Mouse (Mus musculus): ENCODE data around the gene Rab6b. TPM values are rescaled to one million over a fixed set of nuclear protein-coding genes. Genes with fewer than 3 reads are reported as not detected.

Gene Rab6b
- total and polyA plus RNA-seq, 3 experiments: not detected

DNA sequence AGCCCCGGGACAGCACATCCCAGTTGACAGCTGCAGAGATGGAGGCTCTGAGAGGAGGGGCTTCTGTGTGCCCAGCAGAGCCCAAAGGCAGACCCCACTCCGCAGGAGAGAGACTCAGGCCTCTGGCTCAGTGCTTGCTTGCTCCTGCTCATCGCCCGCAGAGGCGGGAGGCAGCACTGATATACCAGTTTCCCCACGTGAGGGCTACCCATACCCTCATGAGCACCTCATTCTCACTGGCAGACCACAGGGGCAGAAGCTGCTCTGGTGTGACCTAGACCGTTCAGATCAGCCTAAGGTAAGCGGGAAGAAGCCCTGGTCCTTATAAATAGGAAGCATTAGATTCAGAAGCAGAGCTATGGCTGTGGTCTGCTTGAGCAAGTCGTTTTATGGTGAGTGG is 8.2 kb downstream of the Rab6b start:
- TF ChIP-seq JUND (IDR thresholded peaks at IDR 0.05; ENCODE audit: low read depth, low read length): no peak
- TF ChIP-seq ELF1 (IDR thresholded peaks at IDR 0.05; ENCODE audit: low read depth, low read length): no peak
- TF ChIP-seq RCOR1 (IDR thresholded peaks at IDR 0.05; ENCODE audit: low read depth, low read length): no peak
- no peak for TF ChIP-seq USF2 (IDR thresholded peaks at IDR 0.05; ENCODE audit: borderline replicate concordance in 1 of 2, insufficient read depth in 1 of 2, low read depth in 1 of 2, low read length in 2 of 2)
- no peak for TF ChIP-seq NELFE (IDR thresholded peaks at IDR 0.05; ENCODE audit: low read depth, low read length)
- no peak for TF ChIP-seq POLR2A (IDR thresholded peaks at IDR 0.05; ENCODE audit: control insufficient read depth in 1 of 2, insufficient read depth in 1 of 2, low read depth in 1 of 2, low read length in 2 of 2, poor library complexity in 1 of 2)
- no peak for TF ChIP-seq ZNF384 (IDR thresholded peaks at IDR 0.05; ENCODE audit: low read depth, low read length)
- no peak for TF ChIP-seq GABPA (IDR thresholded peaks at IDR 0.05; ENCODE audit: low read depth, low read length)
- no peak for TF ChIP-seq MAX (IDR thresholded peaks at IDR 0.05; ENCODE audit: low read length)
- no peak for TF ChIP-seq MAFK (IDR thresholded peaks at IDR 0.05; ENCODE audit: borderline replicate concordance, low read depth, low read length)
- TF ChIP-seq TAL1 (IDR thresholded peaks at IDR 0.05; ENCODE audit: low read length): no peak
- TF ChIP-seq SMC3 (IDR thresholded peaks at IDR 0.05; ENCODE audit: low read depth, low read length): no peak
- TF ChIP-seq USF1 (IDR thresholded peaks at IDR 0.05; ENCODE audit: low read depth, low read length): no peak
- TF ChIP-seq TCF12 (IDR thresholded peaks at IDR 0.05; ENCODE audit: low read depth, low read length): no peak
- no peak for TF ChIP-seq CHD1 (IDR thresholded peaks at IDR 0.05; ENCODE audit: low read depth, low read length)
- TF ChIP-seq UBTF (IDR thresholded peaks at IDR 0.05; ENCODE audit: borderline replicate concordance, insufficient read depth, low read depth, low read length): no peak
- no peak for TF ChIP-seq MYC (IDR thresholded peaks at IDR 0.05; ENCODE audit: low read depth, low read length)
- no peaks in the 10 kb centered on the region for H3K9me3 ChIP-seq (replicated peaks; ENCODE audit: insufficient read depth, low read length)

GRCm38 (mm10) chr9:103120231-103120630 is 8.6 kb downstream of the Rab6b start:
- H3K9me3 ChIP-seq (replicated peaks; ENCODE audit: insufficient read depth, low read length): no peaks in the 10 kb centered on the region
- no peaks in the 10 kb centered on the region for H3K4me1 ChIP-seq (ENCODE audit: control insufficient read depth in 1 of 2, insufficient read depth in 2 of 2, low read length in 2 of 2)
- no peak overlapping the region for H3K27ac ChIP-seq (ENCODE audit: control insufficient read depth, low read depth, low read length)
- no peak overlapping the region for H3K9ac ChIP-seq (ENCODE audit: control insufficient read depth, low read depth, low read length, poor library complexity, severe bottlenecking)
- H3K27me3 ChIP-seq (ENCODE audit: control insufficient read depth in 1 of 2, insufficient read depth in 2 of 2, low read length in 2 of 2): no peaks in the 10 kb centered on the region
- no peaks in the 10 kb centered on the region for H3K36me3 ChIP-seq (ENCODE audit: control insufficient read depth in 1 of 2, insufficient read depth in 2 of 2, low read length in 2 of 2)
- H3K4me3 ChIP-seq (ENCODE audit: control insufficient read depth in 1 of 2, insufficient read depth in 1 of 2, low read depth in 2 of 2, low read length in 2 of 2): no peak overlapping the region
- no peak for TF ChIP-seq TAL1 (IDR thresholded peaks at IDR 0.05; ENCODE audit: low read length)
- no peak for TF ChIP-seq POLR2AphosphoS5 (IDR thresholded peaks at IDR 0.05; ENCODE audit: borderline replicate concordance, low read depth, low read length)
- no peak for TF ChIP-seq ETS1 (IDR thresholded peaks at IDR 0.05; ENCODE audit: low read depth, low read length)
- no peak for TF ChIP-seq GABPA (IDR thresholded peaks at IDR 0.05; ENCODE audit: low read depth, low read length)
- TF ChIP-seq KAT2A (conservative IDR thresholded peaks at IDR 0.05; ENCODE audit: low read depth, low read length): no peak
- TF ChIP-seq MYB (IDR thresholded peaks at IDR 0.05; ENCODE audit: low read depth, low read length): no peak
- no peak for TF ChIP-seq MXI1 (IDR thresholded peaks at IDR 0.05; ENCODE audit: low read depth, low read length)
- TF ChIP-seq TBP (IDR thresholded peaks at IDR 0.05; ENCODE audit: low read depth, low read length): no peak
- TF ChIP-seq ZC3H11A (IDR thresholded peaks at IDR 0.05; ENCODE audit: low read depth, low read length): no peak
- TF ChIP-seq MAFK (IDR thresholded peaks at IDR 0.05; ENCODE audit: borderline replicate concordance, low read depth, low read length): no peak
- TF ChIP-seq ZNF384 (IDR thresholded peaks at IDR 0.05; ENCODE audit: low read depth, low read length): no peak
- no peak for TF ChIP-seq JUND (IDR thresholded peaks at IDR 0.05; ENCODE audit: low read depth, low read length)
- TF ChIP-seq MAZ (IDR thresholded peaks at IDR 0.05; ENCODE audit: low read depth, low read length): no peak
- TF ChIP-seq RAD21 (IDR thresholded peaks at IDR 0.05; ENCODE audit: low read depth, low read length): no peak
- TF ChIP-seq POLR2A (IDR thresholded peaks at IDR 0.05; ENCODE audit: control insufficient read depth in 1 of 2, insufficient read depth in 1 of 2, low read depth in 1 of 2, low read length in 2 of 2, poor library complexity in 1 of 2): no peak
- no peaks in the 10 kb centered on the region for H3K79me2 ChIP-seq (ENCODE audit: control insufficient read depth, insufficient read depth, low read length, poor library complexity)
- no peak for DNase-seq (ENCODE audit: low read depth, low spot score)

More for the DNA sequence above, 8.2 kb downstream of the Rab6b start:
- Histone ChIP-seq H3K9ac (ENCODE audit: control insufficient read depth, low read depth, low read length, poor library complexity, severe bottlenecking) (no peak overlapping the region), H3K27ac (ENCODE audit: control insufficient read depth, low read depth, low read length) (no peak overlapping the region), H3K4me1 (ENCODE audit: control insufficient read depth in 1 of 2, insufficient read depth in 2 of 2, low read length in 2 of 2) (no peaks in the 10 kb centered on the region), H3K27me3 (ENCODE audit: control insufficient read depth in 1 of 2, insufficient read depth in 2 of 2, low read length in 2 of 2) (no peaks in the 10 kb centered on the region), H3K36me3 (ENCODE audit: control insufficient read depth in 1 of 2, insufficient read depth in 2 of 2, low read length in 2 of 2) (no peaks in the 10 kb centered on the region), H3K4me3 (ENCODE audit: control insufficient read depth in 1 of 2, insufficient read depth in 1 of 2, low read depth in 2 of 2, low read length in 2 of 2) (no peak overlapping the region), H3K79me2 (ENCODE audit: control insufficient read depth, insufficient read depth, low read length, poor library complexity) (no peaks in the 10 kb centered on the region)
- DNase-seq (ENCODE audit: low read depth, low spot score): no peak
